Mouse (Mus musculus): ENCODE measurements around the gene 2810459M11Rik.
A peak's percentile ranks its signal among the peaks of the same experiment; 100 is the strongest.
"Not testable (repeated sequence)": the region's sequence is repeated elsewhere in the genome, so short reads cannot be mapped to it uniquely, and the experiment has no call there.

The 2810459M11Rik gene

DNA sequence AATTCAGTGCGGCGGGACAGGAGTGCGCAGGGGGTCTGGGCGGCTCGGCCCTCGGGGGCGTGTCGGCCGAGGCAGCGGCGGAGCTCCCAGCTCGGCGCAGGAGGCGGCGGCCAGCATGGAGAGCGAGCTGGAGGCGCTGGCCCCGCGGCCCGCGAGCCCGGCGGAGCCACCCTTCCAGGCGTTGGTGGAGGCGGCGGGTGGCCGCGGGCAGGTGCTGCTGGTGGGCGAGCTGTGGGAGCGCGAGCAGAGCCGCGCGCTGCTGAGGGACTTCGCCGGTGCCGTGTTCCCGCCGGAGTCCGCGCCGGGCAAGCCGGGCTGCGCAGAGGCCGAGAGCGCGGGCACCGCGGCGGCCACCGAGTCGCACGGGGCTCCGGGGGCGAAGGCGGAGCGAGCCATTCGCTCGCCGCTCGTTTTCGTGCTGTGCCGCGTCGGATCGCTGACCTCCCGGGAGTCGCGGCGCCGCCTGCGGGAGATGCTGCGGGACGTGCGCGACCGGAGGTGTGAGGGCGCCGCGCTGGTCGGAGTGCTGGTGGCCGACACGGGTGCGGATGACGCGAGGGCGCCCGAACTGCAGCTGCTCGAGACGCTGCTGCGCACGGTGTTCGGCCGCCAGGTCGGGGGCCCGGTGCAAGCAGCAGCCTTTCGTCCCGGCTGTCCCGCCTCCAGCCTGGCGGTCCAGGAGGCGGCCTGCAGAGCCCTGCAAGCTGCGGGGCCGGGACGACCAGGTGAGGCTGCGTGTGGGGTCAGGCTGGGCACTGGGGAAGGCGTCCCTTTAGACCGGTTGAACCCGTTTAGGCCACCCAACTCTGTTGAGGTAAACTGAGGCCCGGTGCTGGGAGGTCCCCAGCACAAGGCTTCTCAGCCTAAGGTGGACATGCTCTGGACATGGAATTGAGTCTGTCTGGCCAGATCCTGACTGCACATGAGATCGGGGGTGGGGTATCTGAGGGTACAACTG lies at the start of gene 2810459M11Rik:
TSS of gene 2810459M11Rik (plus strand) at position 16 of the 958 bp plus-strand sequence.
- DNase-seq (ENCODE audit: low spot score in 2 of 2): peak; percentile 35 to 40

DNA sequence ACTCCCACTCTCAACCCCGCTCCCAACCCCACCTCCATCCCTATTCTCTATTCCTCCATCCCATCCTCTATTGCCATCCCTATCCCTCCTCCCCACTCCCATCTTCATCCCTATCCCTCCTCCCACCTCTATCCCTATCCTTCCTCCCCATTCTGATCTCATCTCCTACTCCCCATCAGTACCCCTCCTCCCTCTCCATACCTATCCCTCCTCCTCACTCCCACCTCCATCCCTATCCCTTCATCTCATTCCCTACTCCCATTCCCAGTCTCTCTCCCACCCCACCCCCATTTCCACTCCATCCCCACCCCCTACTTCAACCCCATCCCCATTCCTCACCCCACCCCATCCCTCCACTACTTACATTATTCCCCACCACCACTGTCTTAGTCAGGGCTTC lies 48.4 kb upstream of the 2810459M11Rik start:
- DNase-seq (ENCODE audit: low spot score in 2 of 2): no peak

DNA sequence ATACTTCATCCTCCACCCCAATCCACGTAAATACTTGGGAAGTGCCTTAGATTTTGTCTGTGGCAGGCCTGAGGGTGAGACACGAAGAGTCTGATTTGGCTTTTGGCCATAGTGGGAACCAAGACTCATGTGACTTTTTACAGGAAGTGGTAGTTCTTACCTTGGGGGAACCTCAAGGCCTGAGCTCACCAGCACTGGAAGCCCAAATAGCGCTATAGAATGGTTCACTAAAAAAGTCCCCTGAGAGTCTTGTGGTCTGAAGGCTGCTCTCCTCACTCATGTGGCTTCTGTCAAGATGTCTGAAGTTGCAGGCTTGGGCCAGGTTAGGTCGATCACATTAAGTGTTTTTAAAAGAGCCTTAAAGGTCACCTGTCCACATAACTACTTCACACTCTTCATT lies 47.7 kb upstream of the 2810459M11Rik start:
- no peak for DNase-seq (ENCODE audit: low spot score in 2 of 2)

DNA sequence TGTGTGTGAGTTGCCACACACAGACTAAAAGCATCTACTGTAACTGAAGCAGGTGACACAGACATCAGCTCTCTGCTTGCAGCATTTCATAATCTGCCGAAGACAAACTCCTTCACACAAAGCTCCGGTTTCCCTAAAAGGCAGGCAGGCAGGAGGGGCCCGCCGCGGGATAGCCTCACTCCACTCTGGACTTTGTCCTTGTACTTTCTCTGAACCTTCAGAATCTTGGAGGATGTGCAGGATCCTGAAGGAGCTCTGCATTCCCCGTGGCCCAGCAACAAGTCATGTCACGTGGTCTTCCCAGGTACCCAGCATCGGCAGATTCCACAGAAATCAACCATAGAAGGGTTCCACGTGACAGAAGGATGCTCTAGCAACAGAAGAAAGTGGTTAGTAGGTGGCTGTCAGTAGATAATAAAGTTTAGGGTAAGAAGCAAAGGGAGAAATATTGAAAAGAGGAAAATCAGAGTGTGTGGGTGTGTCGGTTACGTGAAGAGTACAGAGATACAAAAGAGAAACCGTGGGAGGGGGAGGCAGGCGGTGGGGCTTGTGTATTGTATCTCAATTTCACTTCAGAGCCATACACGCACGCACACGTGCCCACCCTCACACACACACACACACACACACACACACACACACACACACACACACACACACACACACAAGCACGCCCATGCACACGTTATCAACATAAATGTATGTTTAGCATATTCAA lies 45.7 kb upstream of the 2810459M11Rik start:
- DNase-seq (ENCODE audit: low spot score in 2 of 2): peak; percentile 43 to 56

DNA sequence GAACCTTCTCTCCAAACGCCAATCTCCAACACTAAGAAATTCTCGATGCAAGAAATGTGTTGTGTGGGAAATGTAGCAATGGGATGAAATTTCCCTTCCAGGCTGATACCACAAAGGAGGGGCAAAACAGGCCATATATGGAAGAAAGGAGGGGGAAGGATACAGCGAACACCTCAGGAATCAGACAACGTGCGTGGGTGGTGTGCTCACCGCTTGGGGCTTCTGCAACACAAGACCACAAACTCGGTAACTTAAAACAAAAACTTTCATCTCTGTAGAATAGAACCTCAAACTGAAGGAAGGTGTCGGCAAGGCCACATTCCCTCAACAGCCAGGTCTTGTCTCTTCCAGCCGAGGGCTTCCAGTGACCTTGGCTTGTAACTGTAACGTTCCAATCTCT lies 40.1 kb upstream of the 2810459M11Rik start:
- DNase-seq (ENCODE audit: low spot score in 2 of 2): no peak

DNA sequence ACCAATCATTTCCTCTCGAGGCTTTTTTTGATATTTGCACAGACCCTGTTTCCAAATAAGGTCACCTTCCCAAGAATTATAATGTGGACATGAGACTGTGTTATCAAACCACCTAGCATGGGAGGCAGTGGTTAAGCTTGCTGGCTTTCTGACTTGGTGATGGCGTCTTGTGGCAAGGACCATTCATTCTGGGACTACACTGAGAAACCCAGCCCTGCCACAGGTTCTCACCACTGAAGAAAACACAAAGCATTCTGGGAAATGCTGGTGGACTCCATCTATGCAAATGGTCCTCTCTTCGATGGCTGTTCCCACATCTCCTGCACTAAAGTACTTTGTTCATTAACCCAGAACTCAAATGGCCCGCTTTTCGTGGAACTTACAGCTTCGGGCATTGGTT lies 39.6 kb upstream of the 2810459M11Rik start:
- no peak for DNase-seq (ENCODE audit: low spot score in 2 of 2)

DNA sequence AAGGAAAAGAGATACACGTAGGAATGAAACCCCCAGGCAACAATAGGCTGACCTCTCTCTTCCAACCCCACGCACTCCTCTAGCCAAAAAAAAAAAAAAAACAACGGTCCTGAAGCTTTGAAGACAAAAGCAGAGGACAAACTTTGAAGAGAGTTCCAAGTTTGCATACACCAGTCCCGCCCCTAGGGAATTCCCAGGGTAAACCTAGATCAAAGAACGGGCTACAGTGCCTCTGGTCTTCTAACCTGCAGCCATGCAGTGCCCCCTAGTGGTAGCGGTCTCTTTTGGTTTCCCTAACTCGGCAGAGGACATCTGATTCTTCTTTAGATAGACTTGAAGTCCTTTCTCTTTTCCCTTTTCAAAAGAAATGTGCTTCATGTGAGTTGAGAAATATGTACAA lies 37.9 kb upstream of the 2810459M11Rik start:
- peak; percentile 95 to 96 for DNase-seq (ENCODE audit: low spot score in 2 of 2)

DNA sequence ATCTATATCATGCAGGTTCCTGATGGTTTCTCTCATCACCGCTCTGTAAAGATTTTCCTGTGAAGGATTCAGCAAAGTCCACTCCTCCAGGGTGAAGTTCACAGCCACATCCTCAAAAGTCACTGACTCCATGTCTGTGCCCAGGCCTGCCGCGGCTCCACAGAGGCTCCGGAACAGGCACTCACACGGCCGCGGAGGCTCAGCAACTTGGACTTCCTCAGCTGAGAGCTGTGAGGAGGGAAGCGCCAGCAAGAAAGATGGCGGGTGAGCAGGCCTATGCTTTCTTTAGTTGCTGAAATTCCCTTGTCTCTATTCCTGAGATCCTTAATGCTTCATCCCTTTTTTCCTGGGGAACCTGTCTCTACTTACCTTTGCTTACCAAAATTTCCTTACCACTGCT lies 29.9 kb upstream of the 2810459M11Rik start:
- DNase-seq (ENCODE audit: low spot score in 2 of 2): not testable (repeated sequence)

DNA sequence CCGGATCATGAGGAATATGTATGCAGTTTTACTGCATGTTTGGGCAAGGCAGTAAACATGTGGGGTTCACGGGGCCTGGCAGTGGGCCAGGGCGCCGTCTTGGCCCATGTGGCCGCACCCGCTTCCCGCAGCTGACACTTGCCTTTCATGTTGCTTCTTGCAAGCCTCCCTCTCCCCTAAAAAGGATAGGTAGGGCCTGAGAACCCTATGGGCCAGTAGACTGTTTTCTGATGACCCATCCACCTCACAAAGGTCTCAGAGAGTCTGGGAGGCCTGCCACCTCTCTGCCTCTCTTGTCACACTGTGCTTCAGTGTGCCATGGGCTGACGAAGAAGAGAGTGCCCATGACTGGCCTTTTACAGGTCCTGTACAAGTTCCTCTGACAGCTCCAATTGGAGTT lies 29.1 kb upstream of the 2810459M11Rik start, which contains the start of gene Spata3:
TSS of gene Spata3 (plus strand) at position 301 of the 400 bp plus-strand sequence.
- DNase-seq (ENCODE audit: low spot score in 2 of 2): no peak

DNA sequence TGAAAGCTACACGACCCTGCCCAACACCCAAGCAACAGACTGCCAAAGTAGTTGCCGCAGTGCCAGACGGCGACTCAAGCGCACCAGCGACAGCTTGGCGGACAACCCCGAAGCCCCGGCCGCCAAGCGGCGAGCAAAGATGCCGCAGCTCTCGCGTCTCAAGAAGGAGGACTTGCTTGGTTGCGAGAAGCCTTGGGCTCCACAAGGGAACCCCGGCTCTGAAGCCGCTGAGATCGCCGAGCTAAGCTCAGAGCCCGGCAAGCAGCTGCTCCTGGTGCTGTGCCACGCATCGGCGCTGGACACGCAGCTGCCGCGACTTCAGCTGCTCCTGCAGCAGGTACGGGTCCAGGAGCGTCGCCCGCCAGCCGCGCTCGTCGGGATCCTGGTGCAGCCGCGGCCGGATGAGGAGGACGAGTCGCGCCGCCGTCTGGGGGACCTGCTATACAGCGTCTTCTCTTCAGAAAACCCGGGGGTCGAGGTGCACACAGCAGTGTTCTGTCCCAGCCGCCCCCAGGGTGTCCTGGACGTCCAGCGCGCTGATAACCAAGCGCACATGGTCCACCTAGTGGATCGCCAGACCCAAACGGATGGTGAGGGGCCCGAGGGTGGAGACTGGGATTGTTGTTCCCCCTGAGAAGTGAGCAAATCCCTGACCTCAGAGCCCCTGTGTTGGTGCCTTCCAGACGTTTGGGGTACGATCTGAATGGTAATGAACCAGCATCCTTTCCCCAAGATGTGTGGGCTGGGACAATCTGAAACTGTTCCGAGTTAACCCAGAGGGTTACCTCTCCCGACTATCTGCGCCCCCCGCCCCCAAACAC lies 27.2 kb upstream of the 2810459M11Rik start:
- peak; percentile 70 to 79 for DNase-seq (ENCODE audit: low spot score in 2 of 2)

DNA sequence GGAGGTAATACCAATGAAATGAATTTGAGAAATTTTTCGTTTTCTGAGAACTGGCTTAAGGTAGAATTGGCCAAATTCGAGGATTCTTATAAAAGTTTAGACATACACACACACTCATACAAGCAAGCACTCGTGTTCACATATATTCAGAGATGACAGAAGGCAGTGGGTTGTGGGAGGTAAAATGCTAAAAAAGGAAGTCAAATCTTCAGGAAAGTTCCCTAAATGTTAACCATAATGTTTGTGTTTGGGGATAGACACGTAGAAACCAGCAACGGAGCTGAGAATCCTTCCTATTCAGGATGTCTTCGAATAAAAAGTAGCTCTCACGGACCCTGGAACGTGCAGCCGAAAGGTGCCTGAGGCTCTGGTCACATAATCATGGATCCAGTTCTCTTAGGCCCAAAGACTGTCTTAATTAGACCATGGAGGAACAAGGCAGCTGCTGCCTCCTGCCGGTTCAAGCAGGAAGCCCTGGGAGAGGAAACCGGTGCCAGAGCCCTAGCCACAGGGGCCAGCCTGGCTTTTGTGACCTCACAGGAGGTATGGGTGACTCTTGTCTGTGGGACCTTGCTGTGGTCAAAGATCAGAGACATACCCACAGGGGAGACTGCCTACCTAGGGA lies 24.2 kb upstream of the 2810459M11Rik start:
- peak; percentile 28 to 57 for DNase-seq (ENCODE audit: low spot score in 2 of 2)

DNA sequence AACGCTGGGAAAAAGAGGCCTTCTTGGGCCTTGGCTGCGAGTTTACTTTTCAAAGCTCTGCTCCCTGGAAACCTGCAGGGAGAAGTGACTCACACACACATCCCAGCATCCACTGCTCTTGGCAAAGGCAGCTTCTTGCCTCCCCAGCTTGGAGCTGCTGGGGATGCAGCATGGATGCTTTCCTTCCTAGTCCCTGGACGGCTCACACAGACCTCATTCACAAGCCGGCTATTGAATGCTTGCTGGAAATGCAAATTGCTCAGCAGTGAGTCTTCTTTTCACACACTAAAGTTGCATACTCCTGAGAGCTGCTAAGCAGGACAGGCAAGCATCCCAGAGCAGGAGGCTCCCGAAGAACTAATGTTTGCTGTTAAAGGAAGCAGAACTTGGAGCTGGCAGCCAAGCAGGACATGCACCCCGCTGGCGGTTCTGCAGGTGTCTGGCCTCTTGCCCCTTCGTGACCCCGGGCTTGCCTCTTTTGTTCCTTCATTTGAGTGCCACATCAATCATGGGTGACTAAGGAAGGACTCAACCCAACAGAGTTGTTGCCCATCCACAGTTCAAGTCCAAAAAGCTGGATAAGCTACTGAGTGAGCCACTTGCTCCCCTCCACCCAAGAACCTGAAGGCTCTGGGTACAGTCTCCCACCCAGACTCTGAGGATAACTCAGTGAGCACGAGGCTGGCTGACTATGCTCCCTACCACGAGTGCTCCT lies 13.2 kb upstream of the 2810459M11Rik start:
- DNase-seq (ENCODE audit: low spot score in 2 of 2): peak; percentile 66 to 70

DNA sequence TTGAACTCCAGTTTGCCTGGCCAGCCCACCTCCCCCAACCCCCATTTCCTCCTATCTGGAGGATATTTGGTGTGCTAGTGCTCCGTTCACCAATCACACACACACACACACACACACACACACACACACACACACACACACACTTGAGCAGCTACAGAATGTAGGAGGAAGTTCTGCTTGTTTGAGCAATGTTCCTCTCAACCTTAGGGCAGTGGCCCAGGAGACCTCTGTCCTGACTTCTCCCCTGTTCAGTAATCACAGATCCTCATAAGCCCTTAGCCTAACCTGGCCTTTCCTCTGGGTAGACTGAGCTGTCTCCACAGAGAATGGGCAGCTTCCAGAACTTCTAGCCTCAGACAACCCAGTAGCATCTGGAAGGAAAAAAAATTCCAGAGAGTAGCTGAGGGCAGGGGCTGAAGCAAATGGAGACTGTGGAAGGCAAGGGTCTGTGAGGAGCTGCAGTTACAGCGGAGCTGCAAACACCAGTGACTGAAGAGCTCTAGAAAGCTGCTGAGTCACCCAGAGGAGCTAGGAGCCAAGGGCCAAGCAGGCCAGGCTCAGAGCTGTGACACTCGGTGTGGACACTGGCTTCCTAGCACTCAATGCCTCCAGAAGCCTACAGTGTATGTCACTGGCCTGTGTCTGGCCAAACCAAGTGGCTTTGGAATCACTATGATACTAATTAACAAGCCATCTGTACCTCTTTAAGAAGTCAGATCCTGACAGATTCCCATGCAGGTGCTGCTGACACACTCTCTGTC lies 7.3 kb upstream of the 2810459M11Rik start:
- DNase-seq (ENCODE audit: low spot score in 2 of 2): peak in 1 of 2 experiments; percentile 31

DNA sequence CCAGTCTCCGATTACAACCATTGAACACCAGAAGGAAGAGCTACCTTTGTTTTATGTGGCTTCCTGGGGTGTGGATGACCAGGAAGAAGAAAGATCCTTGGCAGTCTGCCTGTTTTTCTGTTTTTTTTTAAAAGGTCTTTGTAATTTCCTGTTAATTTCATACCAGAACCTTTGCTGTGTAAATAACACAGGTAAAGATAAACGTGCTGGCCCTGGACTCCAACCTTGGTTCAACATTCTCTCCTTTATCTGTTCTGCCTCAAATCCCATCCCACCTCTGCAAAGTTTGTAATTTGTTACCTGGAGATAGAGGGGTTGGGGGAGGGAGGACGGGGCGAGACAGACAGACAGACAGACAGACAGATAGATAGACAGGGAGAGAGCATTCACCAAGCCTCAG lies 5.5 kb upstream of the 2810459M11Rik start:
- DNase-seq (ENCODE audit: low spot score in 2 of 2): no peak

DNA sequence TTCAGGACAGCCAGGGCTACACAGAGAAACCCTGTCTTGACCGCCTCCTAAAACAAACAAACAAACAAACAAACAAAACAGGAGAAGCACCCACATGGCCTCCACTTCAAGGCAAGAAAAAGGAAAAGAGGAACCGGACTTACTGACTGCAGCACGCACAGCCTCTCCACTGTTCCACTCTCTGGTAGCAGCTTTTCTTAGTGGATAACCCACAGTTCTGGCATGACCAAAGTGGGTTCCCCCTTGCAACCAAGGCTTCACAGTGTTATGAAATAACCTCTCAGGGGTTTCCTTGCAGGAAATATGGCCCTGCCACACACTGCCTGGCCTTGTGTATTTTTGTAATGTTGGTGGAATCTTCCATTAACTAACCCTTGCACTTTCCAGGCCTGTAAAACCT lies 4.8 kb upstream of the 2810459M11Rik start:
- DNase-seq (ENCODE audit: low spot score in 2 of 2): no peak

DNA sequence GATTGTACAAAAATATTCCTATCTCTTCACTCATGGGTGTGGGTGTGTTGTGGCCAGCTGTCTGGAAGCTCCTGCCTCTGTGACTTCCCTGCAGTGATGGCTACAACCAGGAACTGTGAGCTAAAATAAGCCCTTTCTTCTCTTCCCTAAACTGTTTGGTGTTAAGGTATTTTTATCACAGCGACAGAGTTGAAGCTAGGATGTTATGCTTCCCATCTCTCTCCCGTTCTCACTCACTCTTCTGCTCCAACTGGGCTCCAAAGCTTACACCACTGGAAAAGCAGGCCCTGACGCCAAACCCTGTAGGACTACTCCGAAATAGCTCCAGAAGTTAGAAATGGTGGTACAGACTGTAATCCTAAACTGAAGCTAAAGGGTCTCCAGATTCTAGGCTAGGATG lies 607 bp upstream of the 2810459M11Rik start:
- DNase-seq (ENCODE audit: low spot score in 2 of 2): peak in 1 of 2 experiments; percentile 21

DNA sequence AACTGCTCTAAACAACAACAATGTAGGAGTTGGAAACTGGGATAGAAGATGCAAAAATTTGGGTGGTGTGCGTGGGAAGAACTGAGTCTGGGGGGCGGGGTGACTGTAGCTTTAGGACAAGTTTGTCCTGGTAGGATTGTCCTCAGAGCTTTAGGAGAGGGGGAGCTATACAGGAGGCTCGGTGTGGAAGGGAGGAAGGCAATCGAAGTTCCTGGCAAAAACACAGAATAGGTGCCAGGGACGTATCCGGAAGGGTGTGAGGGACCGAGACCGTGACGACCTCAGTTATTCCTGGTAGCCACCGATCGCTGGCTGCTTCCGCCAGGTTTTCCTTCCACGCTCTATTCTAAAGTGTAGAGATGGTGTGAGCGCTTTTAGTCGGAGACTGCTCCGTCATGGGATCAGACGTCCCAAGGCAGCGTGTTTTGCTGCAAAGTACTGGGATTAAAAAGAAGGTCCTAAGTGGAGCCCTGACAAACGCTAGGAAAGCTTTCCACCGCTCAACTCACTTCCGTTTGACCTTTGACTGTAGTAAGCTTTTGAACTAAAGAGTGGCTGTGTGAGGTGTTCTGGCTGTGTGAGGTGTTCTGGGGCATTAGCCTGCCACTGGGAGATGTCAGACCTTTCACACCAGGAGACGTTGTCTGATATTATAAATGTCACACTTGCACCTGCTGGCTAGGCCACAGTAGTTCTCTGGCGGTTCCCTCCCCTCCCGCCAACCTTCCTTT lies 1.3 kb downstream of the 2810459M11Rik start:
- peak in 1 of 2 experiments; percentile 23 for DNase-seq (ENCODE audit: low spot score in 2 of 2)

DNA sequence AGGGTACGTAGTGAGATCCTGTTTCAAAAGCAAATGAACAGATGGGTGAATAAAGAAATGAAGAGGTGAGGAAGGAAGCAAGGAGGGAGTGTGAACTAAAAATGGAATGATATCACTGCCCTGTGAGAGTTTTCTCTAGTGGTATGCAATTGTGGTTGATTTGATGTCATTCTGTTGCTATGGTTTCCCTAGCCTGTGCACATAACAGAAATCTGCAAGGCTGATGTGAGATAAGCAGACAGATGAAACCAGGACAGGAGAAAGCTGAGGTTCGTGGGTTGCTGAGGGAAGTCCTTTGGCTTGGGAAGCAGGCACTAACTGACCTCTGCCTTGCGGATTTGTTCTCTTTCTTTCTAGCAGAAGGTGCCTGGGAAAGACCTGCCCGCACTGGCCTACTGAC lies 2.6 kb downstream of the 2810459M11Rik start:
- DNase-seq (ENCODE audit: low spot score in 2 of 2): no peak

DNA sequence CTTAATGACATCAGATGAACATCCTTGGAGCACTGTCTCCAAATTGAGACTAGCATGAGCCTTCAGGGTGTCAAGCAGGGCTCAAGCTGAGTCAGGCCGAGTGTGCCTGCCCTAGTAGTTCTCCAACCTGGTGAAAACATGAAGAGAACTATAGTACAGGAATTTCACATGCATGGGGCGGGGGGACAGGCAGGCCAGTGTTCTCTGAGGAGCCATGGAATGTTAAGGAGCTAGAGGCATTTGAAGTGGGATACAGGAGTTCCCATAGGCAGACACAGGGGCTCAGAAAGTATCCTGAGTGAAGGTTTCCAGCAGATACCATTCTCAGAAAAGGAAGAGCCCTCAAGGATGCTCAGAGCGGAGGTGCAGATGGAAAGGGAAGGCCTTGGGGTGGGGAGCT lies 3.1 kb downstream of the 2810459M11Rik start:
- no peak for DNase-seq (ENCODE audit: low spot score in 2 of 2)
